Mouse (Mus musculus) CD4-positive, CD25-positive, alpha-beta regulatory T cell, adult 4 months (primary cell): ENCODE results near the gene Vamp5. TPM values are rescaled to one million over a fixed set of nuclear protein-coding genes. Genes with fewer than 3 reads are reported as not detected.
A peak's percentile ranks its signal among the peaks of the same experiment; 100 is the strongest.

ENCODE experiments used
- ATAC-seq: one replicate; pipeline ENCODE4 v1.8.0; 2017
- polyA plus RNA-seq, 2 experiments: library from polyadenylated mRNA; unstranded; fragments of 100-300 nt; shearing (Covaris generic); gene quantifications; one replicate each; pipeline ENCODE4 v1.2.1; 2017

Vamp5 gene
- polyA plus RNA-seq: 10 to 100 TPM; 66.7 to 70.3 TPM

DNA sequence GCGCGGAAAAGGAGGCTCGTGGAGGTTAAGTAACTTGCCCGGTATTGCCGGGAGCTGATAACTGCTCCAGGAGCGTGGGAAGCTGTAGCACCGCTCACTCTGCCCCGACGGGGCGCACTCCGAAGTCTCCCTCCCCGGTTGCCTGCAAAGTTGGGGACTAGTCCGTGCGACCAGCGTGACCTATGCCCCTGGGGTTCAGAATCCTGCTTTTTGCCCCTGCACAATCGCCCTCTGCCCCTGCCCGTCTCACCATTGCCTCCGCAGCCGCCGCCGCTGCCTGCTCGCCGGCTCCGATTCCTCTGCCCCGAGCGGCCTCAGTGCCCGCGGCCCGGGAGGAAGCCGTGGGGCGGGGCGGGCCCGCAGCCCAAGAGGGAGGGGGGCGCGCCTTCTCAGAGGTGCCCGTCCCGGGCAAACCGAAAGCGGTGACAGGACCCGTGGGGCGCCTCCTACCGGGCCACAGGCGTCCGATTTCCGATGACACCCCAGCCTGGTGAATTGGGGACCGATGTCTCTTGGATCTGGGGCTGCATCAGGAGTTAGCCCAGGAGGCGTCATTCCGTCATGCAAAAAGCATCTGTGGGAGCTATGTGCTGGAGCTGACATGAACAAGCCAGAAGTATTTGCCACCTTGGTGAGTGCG lies at the start of gene Vamp5:
Vamp5 (minus strand) TSS at position 338 of the 640 bp plus-strand sequence.
- peak; percentile 89 for ATAC-seq

DNA sequence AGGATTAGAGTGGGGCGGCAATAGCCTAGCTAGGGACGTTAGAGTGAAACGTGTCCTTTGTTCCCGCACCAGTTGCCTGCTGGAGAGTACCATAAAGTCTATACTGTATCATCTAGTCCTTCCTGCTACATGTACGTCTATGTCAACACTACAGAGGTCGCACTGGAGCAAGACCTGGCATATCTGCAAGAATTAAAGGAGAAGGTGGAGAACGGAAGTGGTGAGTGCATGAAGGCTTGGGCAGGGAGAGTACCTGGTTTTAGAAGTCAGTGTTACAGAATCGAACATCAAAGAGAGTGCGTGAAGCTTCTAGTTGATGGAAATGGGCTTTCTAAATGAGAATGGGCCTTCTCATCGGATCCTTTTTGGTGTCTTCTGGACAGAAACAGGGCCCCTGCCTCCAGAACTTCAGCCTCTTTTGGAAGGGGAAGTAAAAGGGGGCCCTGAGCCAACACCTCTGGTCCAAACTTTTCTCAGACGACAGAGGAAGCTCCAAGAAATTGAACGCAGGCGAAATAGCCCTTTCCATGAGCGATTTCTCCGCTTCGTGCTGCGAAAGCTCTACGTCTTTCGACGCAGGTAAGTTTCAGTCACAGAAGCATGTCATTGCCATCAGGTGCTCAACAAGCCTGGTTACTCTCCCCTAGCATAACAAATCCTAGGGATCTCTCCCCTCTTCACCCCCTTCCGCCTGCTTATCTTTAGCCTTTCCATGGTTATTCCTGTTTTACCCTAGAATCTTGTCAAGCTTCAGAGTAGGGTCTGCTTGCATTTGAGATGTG lies 49.0 kb upstream of the Vamp5 start:
- peak; percentile 68 for ATAC-seq

GRCm38 (mm10) chr6:72428036-72428435 lies 47.8 kb upstream of the Vamp5 start:
- ATAC-seq: peak; percentile 76

DNA sequence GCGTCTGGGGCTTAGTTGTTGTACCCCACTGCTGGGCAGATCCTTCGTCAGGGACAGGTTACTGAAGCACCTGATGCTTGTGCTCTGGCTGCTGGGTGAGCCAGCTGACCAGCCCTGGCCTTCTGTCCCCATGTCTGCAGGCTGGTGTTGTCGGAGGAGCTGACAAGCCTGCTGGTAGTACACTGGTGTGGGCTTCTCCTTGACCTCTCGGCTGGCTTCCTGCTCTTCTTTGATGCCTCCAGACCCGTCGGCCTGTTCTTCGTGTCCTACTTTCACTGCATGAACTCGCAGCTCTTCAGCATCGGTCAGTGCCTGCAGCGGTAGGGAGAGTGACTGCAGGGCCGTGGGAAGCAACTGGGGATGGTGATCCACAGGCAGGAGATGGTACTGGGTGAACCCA lies 45.4 kb upstream of the Vamp5 start:
- ATAC-seq: no peak

DNA sequence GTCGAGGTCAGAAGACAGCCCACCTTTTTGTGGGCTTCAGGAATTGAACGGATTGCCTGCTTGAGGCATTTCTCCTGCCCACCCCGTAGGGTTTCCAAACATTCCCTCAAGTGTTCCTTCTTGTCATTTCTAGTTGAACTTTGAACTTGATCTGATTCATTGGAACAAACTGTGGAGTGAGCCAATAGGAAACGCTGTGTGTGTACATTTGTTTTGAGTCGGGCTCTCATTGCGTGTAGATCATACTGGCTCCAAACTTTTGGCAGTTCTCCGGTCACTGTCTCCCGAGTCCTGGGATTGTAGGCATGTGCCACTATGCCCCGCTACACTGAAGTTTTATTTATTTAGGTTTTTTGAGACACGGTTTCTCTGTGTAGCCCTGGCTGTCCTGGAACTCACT lies 40.6 kb upstream of the Vamp5 start:
- no peak for ATAC-seq

DNA sequence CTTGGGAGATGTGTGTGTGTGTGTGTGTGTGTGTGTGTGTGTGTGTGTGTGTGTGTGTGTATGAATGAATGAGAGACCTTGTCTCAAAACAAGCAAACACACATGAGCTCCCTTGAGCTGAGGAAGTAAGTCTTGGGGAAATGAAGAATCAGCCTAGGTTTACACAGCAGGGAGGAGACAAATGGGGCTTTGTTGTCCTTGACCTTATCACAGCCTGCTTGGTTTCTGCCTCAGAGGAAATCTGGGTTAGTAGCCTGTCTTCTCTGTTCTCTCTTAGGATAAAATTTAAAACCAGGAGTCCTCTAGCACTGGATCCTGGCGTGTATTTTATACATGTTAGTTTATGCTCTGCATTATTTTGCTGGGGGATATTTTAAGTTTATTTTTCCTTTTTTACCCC lies 39.5 kb upstream of the Vamp5 start:
- ATAC-seq: no peak

DNA sequence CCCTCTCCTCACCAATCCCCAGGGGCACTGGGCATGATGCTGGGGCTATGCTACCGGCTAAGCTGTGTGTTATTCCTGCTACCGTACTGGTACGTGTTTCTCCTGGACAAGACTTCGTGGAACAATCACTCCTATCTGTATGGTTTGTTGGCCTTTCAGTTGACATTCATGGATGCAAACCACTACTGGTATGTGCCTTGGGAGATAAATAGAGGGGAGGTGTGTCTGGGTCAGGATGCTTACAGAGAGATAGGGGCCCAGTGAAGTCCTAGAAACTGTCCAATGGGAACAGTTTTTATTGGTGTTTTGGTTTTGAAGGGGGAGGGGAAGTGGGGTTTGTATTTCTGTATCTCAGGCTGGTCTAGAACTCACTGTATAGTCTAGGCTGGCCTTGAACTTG lies 38.0 kb upstream of the Vamp5 start:
- no peak for ATAC-seq

DNA sequence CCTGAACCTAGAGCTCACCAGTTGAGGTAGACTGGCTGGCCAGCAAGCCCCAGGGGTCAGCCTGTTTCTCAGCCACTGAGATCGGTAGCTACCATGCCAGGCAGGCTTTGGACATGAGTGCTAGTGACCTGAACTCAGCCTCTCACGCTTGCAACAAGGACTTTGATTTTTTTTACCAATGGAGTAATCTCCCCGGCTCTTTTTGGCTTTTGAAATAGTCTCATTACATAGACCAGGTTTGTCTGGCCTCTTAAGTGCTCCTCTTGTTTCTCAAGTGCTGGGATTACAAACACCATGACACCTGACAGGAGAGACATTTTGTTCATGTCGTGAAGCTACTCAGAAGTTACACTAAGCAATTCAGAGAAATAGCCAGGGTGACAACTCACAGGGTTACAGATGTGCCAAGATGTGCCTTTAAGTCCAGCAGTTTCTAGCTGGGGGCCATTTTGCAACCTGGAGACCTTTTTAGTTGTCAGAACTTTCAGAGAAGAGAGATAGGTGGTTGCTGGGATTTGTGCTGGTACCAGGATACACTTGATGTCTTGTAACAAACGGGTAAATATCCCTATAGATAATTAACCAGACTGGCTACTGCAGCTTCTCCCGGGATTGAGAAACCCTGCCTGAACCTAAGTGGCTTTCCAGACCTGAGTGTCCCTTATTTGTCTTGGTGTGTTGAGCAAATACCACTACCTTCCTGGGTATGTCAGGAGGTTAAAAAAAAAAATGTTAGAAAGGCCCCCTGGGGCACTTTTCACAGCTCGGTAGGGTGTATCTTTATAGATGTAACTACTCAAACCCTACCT lies 35.9 kb upstream of the Vamp5 start:
- ATAC-seq: no peak

DNA sequence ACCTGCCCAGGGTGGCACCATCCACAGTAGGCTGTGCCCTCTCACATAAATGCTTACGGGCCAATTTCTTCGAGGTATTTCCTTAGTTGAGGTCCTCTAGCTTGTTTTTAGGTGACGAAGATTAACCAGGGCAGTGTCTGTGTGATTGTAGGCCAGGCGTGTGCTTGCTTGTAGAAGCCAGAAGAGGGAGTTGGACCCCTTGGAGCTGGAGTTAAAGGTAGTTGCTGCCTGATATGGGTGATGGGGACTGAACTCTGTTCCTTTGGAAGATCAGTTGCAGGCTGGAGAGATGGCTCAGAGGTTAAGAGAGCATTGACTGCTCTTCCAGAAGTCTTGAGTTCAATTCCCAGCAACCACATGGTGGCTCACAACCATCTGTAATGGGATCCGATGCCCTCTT lies 34.9 kb upstream of the Vamp5 start:
- ATAC-seq: no peak

DNA sequence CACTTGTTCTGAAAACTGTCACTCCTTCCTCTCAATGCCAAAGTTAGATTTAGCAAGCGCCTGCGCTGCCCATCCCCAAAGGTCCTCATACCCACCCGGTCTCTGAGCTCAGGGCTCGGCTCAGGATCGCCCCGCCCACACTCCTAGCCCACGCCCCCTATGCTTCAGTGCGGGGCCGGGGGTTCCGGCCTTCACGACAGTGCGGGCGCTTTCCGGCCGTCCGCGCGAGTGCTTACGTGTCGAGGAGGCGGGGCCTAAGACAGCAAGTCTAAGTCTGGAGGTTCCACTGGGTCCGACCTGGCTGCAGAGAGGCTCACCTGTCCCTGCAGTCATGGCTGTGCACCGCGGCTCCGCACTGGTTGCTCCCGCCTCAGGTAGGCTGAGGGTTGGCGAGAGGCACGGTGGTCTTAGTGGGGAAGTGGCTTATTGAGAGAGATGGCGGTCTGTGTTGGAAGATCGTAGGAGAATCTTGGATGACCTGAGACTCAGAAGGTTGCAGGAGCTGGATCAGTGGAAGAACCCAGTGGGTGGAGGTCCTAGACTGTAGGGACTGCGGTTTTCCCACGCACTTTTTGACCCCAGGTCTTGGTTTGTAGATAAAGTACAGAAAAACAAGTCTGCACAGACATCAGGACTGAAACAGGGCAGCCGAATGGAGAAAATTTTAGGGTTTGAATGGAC lies 33.9 kb upstream of the Vamp5 start, which contains the start of gene Ggcx:
Ggcx (plus strand) TSS at position 233 of the 681 bp plus-strand sequence.
- peak; percentile 98 for ATAC-seq

DNA sequence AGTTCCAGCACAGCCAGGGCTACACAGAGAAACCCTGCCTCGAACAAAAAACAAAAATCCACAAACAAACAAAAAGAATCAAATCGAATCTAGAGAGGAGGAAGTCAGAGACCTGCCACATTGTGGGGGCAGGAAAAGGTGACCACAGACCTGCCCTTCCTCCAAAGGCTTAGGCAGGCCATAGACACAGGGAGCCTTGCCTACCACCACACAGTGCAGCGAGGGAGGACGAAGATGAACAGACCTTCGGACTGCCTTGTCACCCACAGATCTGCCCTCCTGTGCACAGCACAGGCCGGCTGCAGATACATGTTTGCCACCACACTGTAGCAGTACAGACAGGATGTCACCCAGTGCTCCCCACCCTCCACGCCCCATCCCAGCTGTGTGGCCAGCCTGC lies 30.2 kb upstream of the Vamp5 start:
- no peak for ATAC-seq

DNA sequence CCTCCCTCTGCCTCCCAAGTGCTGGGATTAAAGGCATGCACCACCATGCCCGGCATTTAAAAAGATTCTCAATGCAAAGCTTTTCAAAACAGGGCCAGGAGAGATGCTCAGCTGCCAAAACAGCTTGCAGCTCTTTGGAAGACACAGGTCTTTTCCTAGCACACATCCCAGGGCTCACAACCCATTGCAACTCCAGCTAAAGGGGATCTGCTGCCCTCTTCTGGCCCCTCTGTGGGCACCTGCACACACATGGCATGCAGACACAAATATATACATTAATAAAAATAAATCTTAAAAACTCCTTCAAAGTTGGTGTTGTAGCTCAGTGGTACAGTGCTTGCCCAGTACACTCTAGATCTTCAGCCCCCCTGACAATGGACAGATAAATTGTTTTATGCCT lies 29.7 kb upstream of the Vamp5 start:
- no peak for ATAC-seq

DNA sequence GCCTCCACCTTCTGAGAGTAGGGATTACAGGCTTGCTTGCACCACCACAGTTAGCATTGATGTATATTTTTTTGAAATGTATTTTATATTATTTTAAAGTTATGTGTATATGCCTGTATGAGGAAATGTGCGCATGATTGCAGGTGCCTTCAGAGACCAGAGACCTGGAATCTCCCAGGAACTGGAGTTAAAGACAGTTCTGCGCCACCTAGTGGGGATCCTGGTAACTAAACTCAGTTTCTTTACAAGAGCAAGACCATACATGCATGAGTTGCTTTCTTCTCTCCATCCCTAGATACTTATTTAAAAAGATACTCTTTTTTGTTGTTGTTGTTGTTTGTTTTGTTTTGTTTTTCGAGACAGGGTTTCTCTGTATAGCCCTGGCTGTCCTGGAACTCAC lies 29.3 kb upstream of the Vamp5 start:
- no peak for ATAC-seq

DNA sequence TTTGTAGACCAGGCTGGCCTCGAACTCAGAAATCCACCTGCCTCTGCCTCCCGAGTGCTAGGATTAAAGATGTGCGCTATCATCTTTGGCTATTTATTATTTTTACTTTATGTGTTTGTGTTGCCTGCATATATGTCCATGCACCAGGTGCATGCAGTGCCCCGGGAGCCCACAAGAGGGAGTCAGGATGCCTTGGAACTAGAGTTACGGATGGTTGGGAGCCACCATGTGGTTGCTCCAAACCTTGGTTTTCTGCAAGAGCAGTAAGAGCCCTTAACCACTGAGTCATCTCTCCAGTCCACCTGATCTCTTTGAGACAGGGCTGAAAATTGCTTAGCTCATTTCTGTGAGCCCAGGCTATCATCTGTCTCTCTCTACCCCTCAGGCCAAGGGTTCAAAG lies 26.9 kb upstream of the Vamp5 start:
- peak; percentile 98 for ATAC-seq

GRCm38 (mm10) chr6:72405356-72405755 lies 25.1 kb upstream of the Vamp5 start:
- ATAC-seq: no peak

GRCm38 (mm10) chr6:72401875-72402274 lies 21.6 kb upstream of the Vamp5 start:
- ATAC-seq: peak; percentile 95

- no peak for ATAC-seq
These were observed 19.7 kb upstream of the Vamp5 start for GRCm38 (mm10) chr6:72399967-72400366.

DNA sequence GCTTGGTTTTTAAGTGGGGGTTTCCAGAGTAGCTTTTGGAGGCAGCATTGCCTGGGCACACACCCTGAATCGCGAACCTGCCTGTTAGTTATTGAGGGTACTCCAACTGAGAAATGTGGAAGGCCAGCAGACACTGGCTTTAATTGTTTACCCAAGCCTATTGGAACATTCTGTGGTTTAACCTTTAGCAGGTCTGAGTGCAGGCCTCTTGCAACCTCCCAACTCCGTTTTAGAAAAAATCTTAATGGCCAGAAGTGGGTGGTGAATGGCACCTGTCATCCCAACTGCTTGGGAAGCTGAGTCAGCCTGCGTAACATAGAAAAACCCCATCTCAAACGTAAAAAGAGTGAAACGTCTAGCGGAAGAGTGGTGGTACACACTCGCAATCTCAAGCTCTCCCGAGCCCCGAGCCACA lies 16.6 kb upstream of the Vamp5 start:
- no peak for ATAC-seq

GRCm38 (mm10) chr6:72392341-72392740 lies 12.1 kb upstream of the Vamp5 start:
- ATAC-seq: no peak

- peak; percentile 40 for ATAC-seq
These were observed 10.7 kb upstream of the Vamp5 start for GRCm38 (mm10) chr6:72390795-72391521.

DNA sequence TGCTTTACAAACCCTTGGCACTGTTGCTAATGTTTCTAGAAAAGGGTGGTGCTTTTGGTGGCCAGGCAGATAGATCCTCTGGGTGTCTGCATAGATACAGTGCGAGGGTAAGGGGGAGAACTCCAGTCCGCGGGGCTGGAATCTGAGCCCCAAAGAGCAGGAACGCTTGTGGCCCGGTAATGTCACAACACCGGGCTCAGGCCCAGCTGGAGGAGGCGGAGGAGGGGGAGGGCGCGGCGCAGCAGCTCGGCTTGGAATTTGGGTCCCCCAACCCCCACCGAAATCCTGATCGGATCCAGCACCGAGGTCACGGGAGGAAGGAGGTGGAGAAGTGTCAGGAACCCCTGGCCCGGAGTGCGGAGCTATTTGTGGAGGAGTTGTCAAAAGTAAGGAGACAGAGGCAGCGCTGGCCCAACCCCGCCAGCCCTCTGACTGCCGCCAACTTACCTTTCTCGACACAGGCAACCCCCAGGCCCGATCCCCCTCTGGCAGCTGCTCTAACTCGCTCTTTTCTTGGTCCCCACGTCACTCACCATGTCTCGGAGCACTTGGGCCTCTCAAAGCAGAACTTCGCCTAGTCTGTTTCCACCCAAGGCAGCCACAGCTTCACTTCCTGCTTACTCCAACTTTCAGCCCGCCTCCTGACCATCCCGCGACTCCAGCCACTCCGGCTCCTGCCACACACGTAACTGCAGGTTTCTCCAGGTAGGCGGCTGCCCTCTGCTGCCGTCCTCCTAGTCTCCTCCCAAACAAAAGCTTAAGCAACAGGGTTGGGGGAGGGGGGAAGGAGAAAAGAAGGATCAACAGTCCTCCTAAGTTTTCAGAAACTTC lies 9.9 kb upstream of the Vamp5 start, which contains the start of gene Vamp8:
Vamp8 (minus strand) TSS at position 763 of the 831 bp plus-strand sequence.
- ATAC-seq: peak; percentile 82
